ENCODE assay signal across 12 mouse cellular contexts in genomic region chr9:92544146-92544545, GRCm38 (mm10). TPM values are rescaled to one million over a fixed set of nuclear protein-coding genes. Genes with fewer than 3 reads are reported as not detected.
DNase-seq lines count a peak whose midpoint lies in the region; ATAC-seq and TF ChIP-seq lines count a peak whose summit lies in the region.
"Had no signal": no experiment of that assay in that cellular context is flagged by ENCODE, and none has a peak within 500 bp of the region (broad histone marks: within the 10 kb centered on the region; RNA-seq: fewer than 3 reads in every experiment).

No protein-coding gene starts in this region.

- no peak for DNase-seq in heart, adult 8-10 months (ENCODE audit: low spot score)
- no peak for DNase-seq in lung, embryonic 14.5 days
- DNase-seq in lung, postnatal 25 days (ENCODE audit: low spot score), result no peak
- DNase-seq in hindbrain, embryonic 14.5 days (ENCODE audit: low spot score), result no peak
- no peak for DNase-seq in midbrain, postnatal 0 days (ENCODE audit: low spot score)
- no peak for DNase-seq in T-cell, adult 2 months (ENCODE audit: low spot score)
- DNase-seq: cerebellum, postnatal 10 days; right cerebral cortex, postnatal 25 days had no signal

- WGBS in heart, embryonic 11.5 days (ENCODE audit: insufficient replicate concordance), result 74% methylated on average over 1 of the region's 1 CpGs
- WGBS in lung, embryonic 14.5 days, result 81% methylated on average over 1 of the region's 1 CpGs
- WGBS in hindbrain, embryonic 14.5 days, result 65% methylated on average over 1 of the region's 1 CpGs
- WGBS in stomach, embryonic 15.5 days, result 81% methylated on average over 1 of the region's 1 CpGs
- 81% methylated on average over 1 of the region's 1 CpGs for WGBS in midbrain, postnatal 0 days

- H3K4me2 ChIP-seq in heart, embryonic 11.5 days, result peak overlapping the region; percentile 72
- peak overlapping the region; percentile 73 for H3K4me2 ChIP-seq in lung, embryonic 14.5 days
- H3K4me2 ChIP-seq in hindbrain, embryonic 14.5 days (replicated peaks), result peak overlapping the region; percentile 66
- peak overlapping the region; percentile 73 for H3K4me2 ChIP-seq in stomach, embryonic 15.5 days
- H3K4me2 ChIP-seq in midbrain, postnatal 0 days (ENCODE audit: low read depth, low read length, poor library complexity, severe bottlenecking), result no peak overlapping the region

- H3K9me3 ChIP-seq in heart, embryonic 11.5 days (replicated peaks; ENCODE audit: control insufficient read depth, low read length), result no peaks in the 10 kb centered on the region
- no peaks in the 10 kb centered on the region for H3K9me3 ChIP-seq in lung, embryonic 14.5 days (ENCODE audit: low read depth, low read length)
- no peaks in the 10 kb centered on the region for H3K9me3 ChIP-seq in hindbrain, embryonic 14.5 days (ENCODE audit: control insufficient read depth, low read length)
- H3K9me3 ChIP-seq in stomach, embryonic 15.5 days, result no peaks in the 10 kb centered on the region
- no peaks in the 10 kb centered on the region for H3K9me3 ChIP-seq in midbrain, postnatal 0 days (ENCODE audit: low read length)

- no peaks in the 10 kb centered on the region for H3K27me3 ChIP-seq in heart, embryonic 11.5 days (ENCODE audit: control insufficient read depth, insufficient read depth, low read length)
- no peaks in the 10 kb centered on the region for H3K27me3 ChIP-seq in lung, embryonic 14.5 days (ENCODE audit: insufficient read depth, low read length)
- no peaks in the 10 kb centered on the region for H3K27me3 ChIP-seq in hindbrain, embryonic 14.5 days (ENCODE audit: control insufficient read depth, insufficient read depth, low read length)
- no peaks in the 10 kb centered on the region for H3K27me3 ChIP-seq in stomach, embryonic 15.5 days (replicated peaks)
- H3K27me3 ChIP-seq in midbrain, postnatal 0 days (ENCODE audit: insufficient read depth, low read length), result no peaks in the 10 kb centered on the region; the same call in 1 of the 2 replicates

- peaks cover 4% of the 10 kb centered on the region; the same call in 1 of the 2 replicates for H3K4me1 ChIP-seq in heart, embryonic 11.5 days (ENCODE audit: control insufficient read depth, insufficient read depth, low read length)
- peaks cover 28% of the 10 kb centered on the region for H3K4me1 ChIP-seq in lung, embryonic 14.5 days (ENCODE audit: insufficient read depth)
- peaks cover 4% of the 10 kb centered on the region; the same call in 1 of the 2 replicates for H3K4me1 ChIP-seq in hindbrain, embryonic 14.5 days (replicated peaks; ENCODE audit: control insufficient read depth, insufficient read depth, low read length)
- peaks cover 29% of the 10 kb centered on the region for H3K4me1 ChIP-seq in stomach, embryonic 15.5 days
- H3K4me1 ChIP-seq in midbrain, postnatal 0 days (ENCODE audit: insufficient read depth, low read length), result 0 out of 2 replicates have a peak, but pooled peaks cover 3% of the 10 kb centered on the region

- no peak overlapping the region for H3K27ac ChIP-seq in heart, embryonic 11.5 days (ENCODE audit: low read depth, low read length)
- no peak overlapping the region for H3K27ac ChIP-seq in lung, embryonic 14.5 days (ENCODE audit: low read depth)
- H3K27ac ChIP-seq in hindbrain, embryonic 14.5 days, result no peak overlapping the region
- H3K27ac ChIP-seq in stomach, embryonic 15.5 days, result no peak overlapping the region
- H3K27ac ChIP-seq in midbrain, postnatal 0 days (ENCODE audit: low read depth, low read length), result no peak overlapping the region
- H3K27ac ChIP-seq: macrophage had no signal

- no peak overlapping the region for H3K4me3 ChIP-seq in heart, embryonic 11.5 days (ENCODE audit: low read depth, low read length)
- H3K4me3 ChIP-seq in lung, embryonic 14.5 days (ENCODE audit: low read depth, low read length), result peak overlapping the region; percentile 76; the same call in 1 of the 2 replicates
- no peak overlapping the region for H3K4me3 ChIP-seq in hindbrain, embryonic 14.5 days (replicated peaks; ENCODE audit: low read length)
- H3K4me3 ChIP-seq in stomach, embryonic 15.5 days (replicated peaks), result no peak overlapping the region
- H3K4me3 ChIP-seq in midbrain, postnatal 0 days (ENCODE audit: low read depth, low read length), result no peak overlapping the region

- H3K9ac ChIP-seq in heart, embryonic 11.5 days (ENCODE audit: low read depth, low read length), result no peak overlapping the region
- H3K9ac ChIP-seq in lung, embryonic 14.5 days, result no peak overlapping the region
- H3K9ac ChIP-seq in hindbrain, embryonic 14.5 days, result no peak overlapping the region
- H3K9ac ChIP-seq in stomach, embryonic 15.5 days, result no peak overlapping the region
- H3K9ac ChIP-seq in midbrain, postnatal 0 days (replicated peaks; ENCODE audit: low read length, poor library complexity, severe bottlenecking), result no peak overlapping the region

- ATAC-seq in heart, embryonic 11.5 days (replicated peaks; ENCODE audit: insufficient number of reproducible peaks, low FRiP score, low TSS enrichment), result no peak
- ATAC-seq in lung, embryonic 14.5 days (ENCODE audit: insufficient read depth), result no peak
- ATAC-seq in hindbrain, embryonic 14.5 days (ENCODE audit: low FRiP score), result no peak
- ATAC-seq in stomach, embryonic 15.5 days (ENCODE audit: insufficient read depth, low FRiP score, low read depth), result no peak
- ATAC-seq in midbrain, postnatal 0 days (ENCODE audit: low FRiP score), result no peak
- ATAC-seq: CD4-positive, CD25-positive, alpha-beta regulatory T cell, adult 4 months had no signal

- no peak for TF ChIP-seq CTCF in lung, embryonic 14.5 days (IDR thresholded peaks at IDR 0.05; ENCODE audit: low read depth)
- TF ChIP-seq CTCF in midbrain, postnatal 0 days (IDR thresholded peaks at IDR 0.05), result no peak

- H3K36me3 ChIP-seq in heart, embryonic 11.5 days (ENCODE audit: control insufficient read depth, insufficient read depth, low read length), result no peaks in the 10 kb centered on the region
- H3K36me3 ChIP-seq in lung, embryonic 14.5 days (ENCODE audit: insufficient read depth), result peaks cover 13% of the 10 kb centered on the region; the same call in 1 of the 2 replicates
- H3K36me3 ChIP-seq in hindbrain, embryonic 14.5 days (replicated peaks; ENCODE audit: control insufficient read depth, insufficient read depth), result no peaks in the 10 kb centered on the region
- no peaks in the 10 kb centered on the region for H3K36me3 ChIP-seq in stomach, embryonic 15.5 days
- H3K36me3 ChIP-seq in midbrain, postnatal 0 days (ENCODE audit: insufficient read depth, low read length), result no peaks in the 10 kb centered on the region

RNA-seq across cellular contexts. Expression of gene Plod2, which starts 2.1 kb away (rescaled TPM):
- polyA plus RNA-seq in heart, embryonic 11.5 days (2014; fragmentation: Nextera tagmentation; extraction: Ambion mirVana), result 43.5 and 49.2 TPM in 2 replicates
- 10 to 100 TPM; 12.7 to 16.6 (median 14.8) TPM for total RNA-seq in heart, adult 8-10 months (2022)
- 47.4 and 48.6 TPM in 2 replicates for polyA plus RNA-seq in lung, embryonic 14.5 days (2014; fragmentation: Nextera tagmentation; extraction: Ambion mirVana)
- 14.9 and 17.2 TPM in 2 replicates for polyA plus RNA-seq in hindbrain, embryonic 14.5 days (2014; fragmentation: Nextera tagmentation; extraction: Ambion mirVana)
- polyA plus RNA-seq in stomach, embryonic 15.5 days (2015; fragmentation: Nextera tagmentation; extraction: Ambion mirVana), result 39.4 and 41.4 TPM in 2 replicates
- 13.4 and 15.2 TPM in 2 replicates for total RNA-seq in midbrain, postnatal 0 days (2014; rRNA removed)
- 5.3 and 6.3 TPM in 2 replicates for polyA plus RNA-seq in midbrain, postnatal 0 days (2015; fragmentation: Nextera tagmentation; extraction: Ambion mirVana)
